Mouse (Mus musculus) mature B cell (primary cell): ENCODE measurements around the gene Fam207a.

ENCODE experiments used
- in situ Hi-C: fragments of 300-500 bp; cut with MboI; formaldehyde crosslinking; loops from 2 replicates; pipeline ENCODE4 v1.14.3; 2019

The Fam207a gene

GRCm38 (mm10) chr10:77455251-77456010 lies 60.2 kb downstream of the Fam207a start:
- in situ Hi-C loops = no loop called here

- in situ Hi-C loops = no loop called here
Measured at GRCm38 (mm10) chr10:77454795-77455194, 60.8 kb downstream of the Fam207a start.

- in situ Hi-C loops = no loop called here
Measured at GRCm38 (mm10) chr10:77451822-77452221, 63.8 kb downstream of the Fam207a start.

GRCm38 (mm10) chr10:77450159-77450464 lies 65.5 kb downstream of the Fam207a start:
- in situ Hi-C loops = no loop called here

- in situ Hi-C loops = no loop called here
Measured at GRCm38 (mm10) chr10:77449315-77450158, 66.0 kb downstream of the Fam207a start.

GRCm38 (mm10) chr10:77448698-77449247 lies 66.8 kb downstream of the Fam207a start:
- in situ Hi-C loops = no loop called here

GRCm38 (mm10) chr10:77448209-77448608 lies 67.4 kb downstream of the Fam207a start:
- in situ Hi-C loops = no loop called here

GRCm38 (mm10) chr10:77447755-77448154 lies 67.8 kb downstream of the Fam207a start:
- in situ Hi-C loops = no loop called here

GRCm38 (mm10) chr10:77442250-77442649 lies 73.3 kb downstream of the Fam207a start:
- in situ Hi-C loops = no loop called here

- in situ Hi-C loops = no loop called here
Measured at GRCm38 (mm10) chr10:77441812-77442211, 73.8 kb downstream of the Fam207a start.

GRCm38 (mm10) chr10:77440841-77441755 lies 74.5 kb downstream of the Fam207a start:
- in situ Hi-C loops = no loop called here

- in situ Hi-C loops = no loop called here
Measured at GRCm38 (mm10) chr10:77440286-77440685, 75.3 kb downstream of the Fam207a start.

- in situ Hi-C loops = no loop called here
Measured at GRCm38 (mm10) chr10:77439026-77439425, 76.6 kb downstream of the Fam207a start.

GRCm38 (mm10) chr10:77438021-77438420 lies 77.6 kb downstream of the Fam207a start:
- in situ Hi-C loops = no loop called here
